Mouse (Mus musculus) right cerebral cortex, postnatal 25 days (tissue): ENCODE measurements around the gene Efcab12.
"Not testable (repeated sequence)": the region's sequence is repeated elsewhere in the genome, so short reads cannot be mapped to it uniquely, and the experiment has no call there.

ENCODE experiments used
- DNase-seq: peaks from one replicate; pipeline ENCODE4 v3.0.0; 2022

Efcab12 gene

GRCm38 (mm10) chr6:115838745-115839144 lies 533 bp upstream of the Efcab12 start:
- DNase-seq: no peak

- no peak for DNase-seq
Measured at GRCm38 (mm10) chr6:115833861-115834260, 4.4 kb downstream of the Efcab12 start.

GRCm38 (mm10) chr6:115832152-115832850 lies 5.9 kb downstream of the Efcab12 start:
- no peak for DNase-seq

GRCm38 (mm10) chr6:115830779-115831601 lies 7.2 kb downstream of the Efcab12 start:
- DNase-seq: no peak

- not testable (repeated sequence) for DNase-seq
Measured at GRCm38 (mm10) chr6:115823850-115824464, 14.3 kb downstream of the Efcab12 start.

- no peak for DNase-seq
Measured at GRCm38 (mm10) chr6:115821216-115821993, 16.8 kb downstream of the Efcab12 start.

- no peak for DNase-seq
Measured at GRCm38 (mm10) chr6:115818129-115818528, 20.1 kb downstream of the Efcab12 start.

- no peak for DNase-seq
Measured at GRCm38 (mm10) chr6:115815041-115815440, 23.2 kb downstream of the Efcab12 start.

GRCm38 (mm10) chr6:115814104-115814503 lies 24.1 kb downstream of the Efcab12 start:
- DNase-seq: peak; percentile 37

- no peak for DNase-seq
Measured at GRCm38 (mm10) chr6:115811606-115812005, 26.6 kb downstream of the Efcab12 start.

- peak; percentile 88 for DNase-seq
Measured at GRCm38 (mm10) chr6:115808488-115809231, 29.6 kb downstream of the Efcab12 start, which contains the start of gene Rpl32. TSS of gene Rpl32 (minus strand) at chr6:115808747.

GRCm38 (mm10) chr6:115808196-115808487 lies 30.1 kb downstream of the Efcab12 start:
- DNase-seq: no peak

GRCm38 (mm10) chr6:115807464-115808195 lies 30.6 kb downstream of the Efcab12 start:
- DNase-seq: no peak

- DNase-seq: no peak
Measured at GRCm38 (mm10) chr6:115804432-115805192, 33.6 kb downstream of the Efcab12 start.

GRCm38 (mm10) chr6:115803541-115804382 lies 34.5 kb downstream of the Efcab12 start:
- DNase-seq: peak; percentile 68

GRCm38 (mm10) chr6:115801811-115802210 lies 36.4 kb downstream of the Efcab12 start:
- DNase-seq: no peak

- no peak for DNase-seq
Measured at GRCm38 (mm10) chr6:115792691-115793215, 45.5 kb downstream of the Efcab12 start.

GRCm38 (mm10) chr6:115791842-115792686 lies 46.1 kb downstream of the Efcab12 start:
- DNase-seq: no peak
